Mouse (Mus musculus) subcutaneous adipose tissue, adult 2 months (tissue): ENCODE data around the gene Cpsf7. TPM values are rescaled to one million over a fixed set of nuclear protein-coding genes. Genes with fewer than 3 reads are reported as not detected.

ENCODE experiments used
- polyA plus RNA-seq: library from polyadenylated mRNA; depleted of rRNA; stranded (reverse); fragments of >200 nt; gene quantifications from 2 replicates; pipeline ENCODE4 v1.2.3, GENCODE M21; 2012; ENCODE audit warnings: low replicate concordance; rRNA removed

Cpsf7 gene
- polyA plus RNA-seq = 32.8 and 58.4 TPM in 2 replicates

GRCm38 (mm10) chr19:10525106-10525901 is at the start of gene Cpsf7:
Cpsf7 (plus strand) TSS chr19:10525266.

GRCm38 (mm10) chr19:10482703-10483102 is 42.4 kb upstream of the Cpsf7 start, which contains the start of gene Ppp1r32:
Ppp1r32 (minus strand) TSS chr19:10482928.

GRCm38 (mm10) chr19:10525910-10526309 is 844 bp downstream of the Cpsf7 start, which contains the start of gene Sdhaf2:
Sdhaf2 (minus strand) TSS chr19:10526142.

DNA sequence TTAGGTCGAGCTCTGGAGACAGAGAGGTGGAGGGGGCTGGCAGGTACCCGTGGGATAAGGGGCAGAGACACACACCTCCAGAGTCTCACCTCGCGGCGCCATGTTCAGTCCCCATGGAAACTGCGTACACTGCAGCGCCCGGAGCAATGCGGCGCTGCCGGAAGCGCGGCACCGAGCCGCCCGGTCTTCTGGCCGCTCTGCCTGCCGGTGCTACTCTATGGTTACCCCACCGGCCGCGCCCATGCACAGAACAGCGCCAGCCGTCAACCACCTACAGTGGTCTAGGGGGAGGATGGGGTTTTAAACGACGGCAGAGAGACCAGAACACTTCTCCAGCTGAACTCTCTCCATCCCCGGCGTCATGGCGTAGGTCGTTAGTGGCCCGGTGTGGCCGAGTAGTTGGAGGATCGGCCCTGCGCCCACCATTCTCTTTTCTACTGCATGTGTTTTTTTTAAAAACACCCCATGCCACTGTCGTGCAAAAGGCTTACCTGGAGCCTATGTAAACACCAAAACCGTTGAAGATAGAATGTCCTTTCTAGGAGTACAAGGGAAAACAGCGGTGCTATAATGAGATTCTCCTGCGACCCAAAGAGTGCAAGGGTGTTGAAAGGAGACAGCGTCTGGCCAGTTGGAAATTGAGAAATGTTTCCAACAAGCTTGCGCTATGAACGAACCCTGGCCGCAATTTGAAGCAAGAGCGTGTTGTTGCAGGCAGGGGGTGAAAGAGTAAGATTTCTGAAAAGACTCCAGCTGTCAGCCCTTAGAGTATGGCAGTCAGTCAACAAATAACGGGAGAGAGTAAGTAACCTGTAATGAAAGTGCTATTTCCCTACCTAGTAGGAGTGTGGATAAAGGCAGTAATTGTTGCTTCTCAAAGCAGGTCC is 30.8 kb downstream of the Cpsf7 start, which contains the start of gene Tmem216:
TSS of gene Tmem216 (minus strand) at position 615 of the 887 bp plus-strand sequence.

GRCm38 (mm10) chr19:10576690-10577561 is 51.9 kb downstream of the Cpsf7 start, which contains the start of the genes Cyb561a3 and Tmem138:
Cyb561a3 (plus strand) TSS chr19:10577172.
Tmem138 (minus strand) TSS chr19:10577362.

Other genes starting within 250 kb of the Cpsf7 start
- 13.0 and 13.4 TPM in 2 replicates for gene Dagla, start 220.4 kb upstream of the Cpsf7 start, polyA plus RNA-seq
- gene Syt7, start 136.2 kb upstream of the Cpsf7 start, polyA plus RNA-seq = 5.1 and 7.2 TPM in 2 replicates
- 0.53 and 5.3 TPM in 2 replicates for gene Lrrc10b, start 67.8 kb upstream of the Cpsf7 start, polyA plus RNA-seq
- 0.40 and 0.42 TPM in 2 replicates for gene Ppp1r32, start 42.3 kb upstream of the Cpsf7 start, polyA plus RNA-seq
- gene Sdhaf2, start 876 bp downstream of the Cpsf7 start, polyA plus RNA-seq = 40.4 and 50.3 TPM in 2 replicates
- 35.7 and 58.1 TPM in 2 replicates for gene Tmem216, start 31.0 kb downstream of the Cpsf7 start, polyA plus RNA-seq
- gene Cyb561a3, start 51.9 kb downstream of the Cpsf7 start, polyA plus RNA-seq = 39.5 and 43.1 TPM in 2 replicates
- gene Tmem138, start 52.1 kb downstream of the Cpsf7 start, polyA plus RNA-seq = 10.9 and 16.8 TPM in 2 replicates
- 162 and 243 TPM in 2 replicates for gene Ddb1, start 80.1 kb downstream of the Cpsf7 start, polyA plus RNA-seq
- gene Tkfc, start 80.4 kb downstream of the Cpsf7 start, polyA plus RNA-seq = 18.6 and 21.7 TPM in 2 replicates
- 0.14 and 0.50 TPM in 2 replicates for gene Vwce, start 108.9 kb downstream of the Cpsf7 start, polyA plus RNA-seq
- 0.64 TPM in 1 of 2 replicates, not detected in the other for gene Pga5, start 152.8 kb downstream of the Cpsf7 start, polyA plus RNA-seq
- gene Vps37c, start 163.5 kb downstream of the Cpsf7 start, polyA plus RNA-seq = 26.3 and 34.3 TPM in 2 replicates
- gene Cd5, start 213.7 kb downstream of the Cpsf7 start, polyA plus RNA-seq = 0.68 and 0.80 TPM in 2 replicates